Mouse (Mus musculus): ENCODE data around the gene Ap1m2.

- TF ChIP-seq CTCF (IDR thresholded peaks at IDR 0.05; ENCODE audit: borderline replicate concordance, extremely low read depth, insufficient read depth, insufficient read length): no peak
- TF ChIP-seq POLR2A (IDR thresholded peaks at IDR 0.05; ENCODE audit: borderline replicate concordance, extremely low read depth, insufficient read depth, insufficient read length, poor library complexity, severe bottlenecking): no peak
Observed at GRCm38 (mm10) chr9:21312134-21312533, at the start of gene Ap1m2.

Data from brain, embryonic 14.5 days (tissue).